Mouse (Mus musculus): Measurements from ENCODE around the gene Rbm14. TPM values are rescaled to one million over a fixed set of nuclear protein-coding genes. Genes with fewer than 3 reads are reported as not detected.
"Not testable (repeated sequence)": the region's sequence is repeated elsewhere in the genome, so short reads cannot be mapped to it uniquely, and the experiment has no call there.

Gene Rbm14
- total and polyA plus RNA-seq, 2 experiments from 2014 or later: 21.2 to 25.3 TPM

GRCm38 (mm10) chr19:4829156-4829555 is 17.7 kb upstream of the Rbm14 start:
- no peak overlapping the region for H3K9ac ChIP-seq (replicated peaks; ENCODE audit: low read depth, low read length)
- H3K4me3 ChIP-seq (ENCODE audit: low read depth, low read length): no peak overlapping the region
- no peak overlapping the region for H3K4me2 ChIP-seq (ENCODE audit: low read depth, low read length)
- TF ChIP-seq EP300 (IDR thresholded peaks at IDR 0.05; ENCODE audit: low read depth) (no peak), CTCF (IDR thresholded peaks at IDR 0.05; ENCODE audit: low read depth) (0 out of 2 replicates have a peak, but pooled peaks have one; percentile 8)
- 48% methylated on average over 7 of the region's 7 CpGs for WGBS
- no peak for DNase-seq (ENCODE audit: low spot score)
- no peak overlapping the region for H3K27ac ChIP-seq (ENCODE audit: low read depth)
- no peaks in the 10 kb centered on the region for H3K27me3 ChIP-seq (ENCODE audit: control insufficient read depth, insufficient read depth, low read length)
- peaks cover 6% of the 10 kb centered on the region; the same call in 1 of the 2 replicates for H3K36me3 ChIP-seq (replicated peaks; ENCODE audit: control insufficient read depth, insufficient read depth, low read length)
- no peak; the same call in 1 of the 2 replicates for ATAC-seq (ENCODE audit: insufficient read depth, low read depth)
- H3K4me1 ChIP-seq (ENCODE audit: control insufficient read depth, insufficient read depth): no peaks in the 10 kb centered on the region
- H3K9me3 ChIP-seq (replicated peaks; ENCODE audit: control insufficient read depth, low read length): no peaks in the 10 kb centered on the region

GRCm38 (mm10) chr19:4828444-4829114 is 17.1 kb upstream of the Rbm14 start:
- DNase-seq (ENCODE audit: low spot score): no peak
- no peak overlapping the region for H3K27ac ChIP-seq (ENCODE audit: low read depth)
- peaks cover 6% of the 10 kb centered on the region; the same call in 1 of the 2 replicates for H3K36me3 ChIP-seq (replicated peaks; ENCODE audit: control insufficient read depth, insufficient read depth, low read length)
- ATAC-seq (ENCODE audit: insufficient read depth, low read depth): no peak
- H3K9me3 ChIP-seq (replicated peaks; ENCODE audit: control insufficient read depth, low read length): no peaks in the 10 kb centered on the region
- H3K4me1 ChIP-seq (ENCODE audit: control insufficient read depth, insufficient read depth): no peaks in the 10 kb centered on the region
- no peak overlapping the region for H3K4me2 ChIP-seq (ENCODE audit: low read depth, low read length)
- no peaks in the 10 kb centered on the region for H3K27me3 ChIP-seq (ENCODE audit: control insufficient read depth, insufficient read depth, low read length)
- no peak overlapping the region for H3K4me3 ChIP-seq (ENCODE audit: low read depth, low read length)
- WGBS: 67% methylated on average over 16 of the region's 16 CpGs
- no peak overlapping the region for H3K9ac ChIP-seq (replicated peaks; ENCODE audit: low read depth, low read length)
- no peak for TF ChIP-seq CTCF (IDR thresholded peaks at IDR 0.05; ENCODE audit: low read depth)

GRCm38 (mm10) chr19:4820678-4821303 is 9.4 kb upstream of the Rbm14 start:
- H3K4me2 ChIP-seq (ENCODE audit: low read depth, low read length): no peak overlapping the region
- peak; percentile 23 for DNase-seq (ENCODE audit: low spot score)
- no peaks in the 10 kb centered on the region for H3K27me3 ChIP-seq (ENCODE audit: control insufficient read depth, insufficient read depth, low read length)
- no peaks in the 10 kb centered on the region for H3K4me1 ChIP-seq (ENCODE audit: control insufficient read depth, insufficient read depth)
- 49% methylated on average over 5 of the region's 5 CpGs for WGBS
- H3K9ac ChIP-seq (replicated peaks; ENCODE audit: low read depth, low read length): no peak overlapping the region
- no peaks in the 10 kb centered on the region for H3K36me3 ChIP-seq (replicated peaks; ENCODE audit: control insufficient read depth, insufficient read depth, low read length)
- H3K27ac ChIP-seq (ENCODE audit: low read depth): no peak overlapping the region
- H3K4me3 ChIP-seq (ENCODE audit: low read depth, low read length): no peak overlapping the region
- H3K9me3 ChIP-seq (replicated peaks; ENCODE audit: control insufficient read depth, low read length): no peaks in the 10 kb centered on the region
- ATAC-seq (ENCODE audit: insufficient read depth, low read depth): peak; percentile 44
- TF ChIP-seq CTCF (IDR thresholded peaks at IDR 0.05; ENCODE audit: low read depth): no peak
- TF ChIP-seq EP300 (IDR thresholded peaks at IDR 0.05; ENCODE audit: low read depth): no peak

GRCm38 (mm10) chr19:4817182-4817835 is 5.9 kb upstream of the Rbm14 start:
- ATAC-seq (ENCODE audit: insufficient read depth, low read depth) (no peak), DNase-seq (ENCODE audit: low spot score) (no peak)
- Histone ChIP-seq H3K4me2 (ENCODE audit: low read depth, low read length) (no peak overlapping the region), H3K9me3 (replicated peaks; ENCODE audit: control insufficient read depth, low read length) (no peaks in the 10 kb centered on the region), H3K4me1 (ENCODE audit: control insufficient read depth, insufficient read depth) (0 out of 2 replicates have a peak, but pooled peaks cover 1% of the 10 kb centered on the region), H3K27ac (ENCODE audit: low read depth) (no peak overlapping the region), H3K36me3 (replicated peaks; ENCODE audit: control insufficient read depth, insufficient read depth, low read length) (no peaks in the 10 kb centered on the region), H3K4me3 (ENCODE audit: low read depth, low read length) (no peak overlapping the region), H3K27me3 (ENCODE audit: control insufficient read depth, insufficient read depth, low read length) (no peaks in the 10 kb centered on the region), H3K9ac (replicated peaks; ENCODE audit: low read depth, low read length) (no peak overlapping the region)
- WGBS: 57% methylated on average over 1 of the region's 1 CpGs
- TF ChIP-seq CTCF (IDR thresholded peaks at IDR 0.05; ENCODE audit: low read depth) (no peak), EP300 (IDR thresholded peaks at IDR 0.05; ENCODE audit: low read depth) (no peak)

- TF ChIP-seq CTCF (IDR thresholded peaks at IDR 0.05; ENCODE audit: low read depth) (peak; percentile 8; the same call in 1 of the 2 replicates), EP300 (IDR thresholded peaks at IDR 0.05; ENCODE audit: low read depth) (no peak)
- Histone ChIP-seq H3K36me3 (replicated peaks; ENCODE audit: control insufficient read depth, insufficient read depth, low read length) (no peaks in the 10 kb centered on the region), H3K27me3 (ENCODE audit: control insufficient read depth, insufficient read depth, low read length) (no peaks in the 10 kb centered on the region), H3K9ac (replicated peaks; ENCODE audit: low read depth, low read length) (no peak overlapping the region), H3K4me1 (ENCODE audit: control insufficient read depth, insufficient read depth) (peaks cover 18% of the 10 kb centered on the region; the same call in 1 of the 2 replicates), H3K27ac (ENCODE audit: low read depth) (no peak overlapping the region), H3K9me3 (replicated peaks; ENCODE audit: control insufficient read depth, low read length) (no peaks in the 10 kb centered on the region), H3K4me3 (ENCODE audit: low read depth, low read length) (no peak overlapping the region), H3K4me2 (ENCODE audit: low read depth, low read length) (no peak overlapping the region)
- ATAC-seq (ENCODE audit: insufficient read depth, low read depth): no peak
- 81% methylated on average over 6 of the region's 6 CpGs for whole genome bisulfite sequencing
- DNase-seq (ENCODE audit: low spot score): no peak
These were observed 1.6 kb upstream of the Rbm14 start for GRCm38 (mm10) chr19:4813015-4813414.

GRCm38 (mm10) chr19:4812334-4812949 is 1.0 kb upstream of the Rbm14 start:
- H3K27ac ChIP-seq (ENCODE audit: low read depth): peak overlapping the region; percentile 93
- ATAC-seq (ENCODE audit: insufficient read depth, low read depth); H3K27me3 ChIP-seq (ENCODE audit: control insufficient read depth, insufficient read depth, low read length); H3K9me3 ChIP-seq (replicated peaks; ENCODE audit: control insufficient read depth, low read length); H3K36me3 ChIP-seq (replicated peaks; ENCODE audit: control insufficient read depth, insufficient read depth, low read length); DNase-seq (ENCODE audit: low spot score): not testable (repeated sequence)
- H3K4me2 ChIP-seq (ENCODE audit: low read depth, low read length): peak overlapping the region; percentile 53
- peak overlapping the region; percentile 70 for H3K9ac ChIP-seq (replicated peaks; ENCODE audit: low read depth, low read length)
- peak overlapping the region; percentile 77 for H3K4me3 ChIP-seq (ENCODE audit: low read depth, low read length)
- peaks cover 18% of the 10 kb centered on the region; the same call in 1 of the 2 replicates for H3K4me1 ChIP-seq (ENCODE audit: control insufficient read depth, insufficient read depth)
- 78% methylated on average over 8 of the region's 8 CpGs for WGBS

Measured in heart, postnatal 0 days (tissue).